Mouse (Mus musculus): ENCODE measurements around the gene Gm20479.

GRCm38 (mm10) chr7:27307551-27307950 lies 49.7 kb downstream of the Gm20479 start:
- no peak for TF ChIP-seq POLR2A (IDR thresholded peaks at IDR 0.05; ENCODE audit: insufficient read length, low read depth)
- TF ChIP-seq REST (IDR thresholded peaks at IDR 0.05; ENCODE audit: insufficient read depth, insufficient read length): no peak
- no peak for TF ChIP-seq MYOD1 (IDR thresholded peaks at IDR 0.05; ENCODE audit: control insufficient read depth in 1 of 3, insufficient read length in 2 of 3, low read depth in 2 of 3)
- TF ChIP-seq USF1 (IDR thresholded peaks at IDR 0.05; ENCODE audit: low read depth): no peak
- no peak for TF ChIP-seq POLR2AphosphoS2 (IDR thresholded peaks at IDR 0.05; ENCODE audit: insufficient read length, low read depth)
- no peak for TF ChIP-seq TCF12 (IDR thresholded peaks at IDR 0.05; ENCODE audit: insufficient read depth, poor library complexity, severe bottlenecking)
- TF ChIP-seq E2F4 (IDR thresholded peaks at IDR 0.05; ENCODE audit: insufficient read depth): no peak
- no peak for TF ChIP-seq SRF (IDR thresholded peaks at IDR 0.05; ENCODE audit: control insufficient read depth, insufficient read length, low read depth)
- no peak for TF ChIP-seq MYOG (IDR thresholded peaks at IDR 0.05; ENCODE audit: control insufficient read depth in 1 of 3, insufficient read depth in 1 of 3, insufficient read length in 2 of 3, low read depth in 2 of 3)
- no peak for TF ChIP-seq MAX (IDR thresholded peaks at IDR 0.05; ENCODE audit: low read depth)
- TF ChIP-seq TCF3 (IDR thresholded peaks at IDR 0.05; ENCODE audit: insufficient read length, low read depth): no peak
- no peak for TF ChIP-seq CEBPB (IDR thresholded peaks at IDR 0.05; ENCODE audit: insufficient read depth, poor library complexity, severe bottlenecking)

Measured in myocyte (in vitro differentiated cells).